Mouse (Mus musculus) stomach, postnatal 0 days (tissue): ENCODE data around the gene Rpp30.

ENCODE experiments used
- CTCF ChIP-seq: IDR thresholded peaks from 2 replicates; pipeline ENCODE4 v1.5.1; 2016; ENCODE audit warnings: antibody characterized with exemption, low read depth, mild to moderate bottlenecking, moderate library complexity
- EP300 ChIP-seq: optimal IDR thresholded peaks from 2 replicates; pipeline ENCODE3; 2016; ENCODE audit warnings: antibody characterized with exemption

DNA sequence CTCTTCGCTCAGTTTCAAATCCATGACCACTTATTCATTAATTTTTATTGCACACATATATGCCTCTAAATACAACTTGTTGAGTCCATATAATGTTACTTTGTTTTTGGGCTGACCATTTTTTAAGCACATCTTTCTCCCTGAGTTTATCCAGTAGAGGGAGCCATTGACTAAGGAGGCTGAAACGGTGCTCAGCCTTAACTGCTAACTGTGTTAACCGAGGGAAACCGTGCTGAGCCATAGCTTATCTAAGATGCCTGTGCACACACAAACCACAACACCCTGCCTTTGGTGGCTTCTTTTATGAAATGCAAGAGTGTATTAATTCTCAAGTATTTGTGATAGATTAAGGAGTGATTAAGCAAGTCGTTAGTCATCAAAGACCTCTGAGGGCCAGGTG lies 7.3 kb downstream of the Rpp30 start:
- TF ChIP-seq CTCF (peak; percentile 78), EP300 (no peak)
